In the genomic region with DNA sequence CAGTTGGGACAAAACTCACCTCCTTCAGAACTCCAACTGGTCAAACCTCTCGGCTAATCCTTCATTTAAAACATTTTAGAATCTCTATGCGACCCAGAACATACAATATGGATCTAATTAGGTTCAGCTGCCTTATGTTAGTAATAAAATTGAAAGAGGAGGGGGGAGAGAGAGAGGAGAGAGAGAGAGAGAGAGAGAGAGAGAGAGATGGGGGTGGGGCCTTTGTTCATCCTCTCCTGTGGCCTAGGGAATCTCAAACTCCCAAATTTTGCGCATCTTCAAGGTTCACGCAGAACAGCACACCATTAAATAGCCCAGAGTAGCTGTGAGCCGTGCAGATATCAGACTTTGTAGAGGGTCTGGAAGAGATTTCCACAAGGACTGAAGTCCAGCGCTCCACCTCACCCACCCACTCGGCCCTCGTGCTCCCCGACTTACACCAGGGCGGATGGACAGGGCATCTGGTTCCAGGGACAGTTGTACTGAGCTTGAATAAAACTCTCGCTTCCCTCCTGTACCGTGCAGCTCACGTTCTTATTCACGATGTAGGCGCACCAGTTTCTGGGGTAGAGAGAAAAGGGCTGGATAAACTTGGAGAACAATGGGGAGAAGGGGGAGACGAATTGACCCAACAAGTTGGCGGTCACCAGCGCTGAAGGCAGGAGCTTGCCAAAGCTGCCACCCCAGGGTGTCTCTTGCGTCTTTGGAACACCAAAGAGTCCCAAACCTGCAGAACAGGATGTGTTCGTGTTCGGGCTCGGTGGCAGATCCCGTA, we compare ENCODE assay signal across 8 mouse cellular contexts. TPM values are rescaled to one million over a fixed set of nuclear protein-coding genes. Genes with fewer than 3 reads are reported as not detected.
DNase-seq lines count a peak whose midpoint lies in the region; ATAC-seq lines count a peak whose summit lies in the region.

No protein-coding gene starts in this region.

- peak; percentile 9 for DNase-seq in thymus, postnatal 4 days
- DNase-seq in thymus, postnatal 14 days = no peak
- DNase-seq in midbrain, embryonic 10.5 days (ENCODE audit: low spot score) = peak; percentile 53
- DNase-seq in ovary, adult 18-20 months (ENCODE audit: low spot score) = no peak
- DNase-seq in gastrocnemius, postnatal 25 days = no peak
- no peak for DNase-seq in right cerebral cortex, adult 18-20 months

- peaks cover 22% of the 10 kb centered on the region for H3K27me3 ChIP-seq in embryonic facial prominence, embryonic 13.5 days
- H3K27me3 ChIP-seq in hindbrain, embryonic 13.5 days = peaks cover 39% of the 10 kb centered on the region
- peaks cover 13% of the 10 kb centered on the region; the same call in 1 of the 2 replicates for H3K27me3 ChIP-seq in midbrain, embryonic 10.5 days (ENCODE audit: low read depth, poor library complexity, severe bottlenecking)

- peaks cover 17% of the 10 kb centered on the region for H3K4me1 ChIP-seq in embryonic facial prominence, embryonic 13.5 days
- peaks cover 24% of the 10 kb centered on the region for H3K4me1 ChIP-seq in hindbrain, embryonic 13.5 days (replicated peaks)
- H3K4me1 ChIP-seq in midbrain, embryonic 10.5 days = peaks cover 38% of the 10 kb centered on the region

- peak overlapping the region; percentile 87 for H3K9ac ChIP-seq in embryonic facial prominence, embryonic 13.5 days
- peak overlapping the region; percentile 77 for H3K9ac ChIP-seq in hindbrain, embryonic 13.5 days

- no peak for ATAC-seq in embryonic facial prominence, embryonic 13.5 days (ENCODE audit: insufficient number of reproducible peaks, insufficient read depth, low FRiP score, low TSS enrichment, low read depth)
- ATAC-seq in hindbrain, embryonic 13.5 days (ENCODE audit: low FRiP score) = peak; percentile 44; the same call in 1 of the 2 replicates

- peak overlapping the region; percentile 70 for H3K4me3 ChIP-seq in embryonic facial prominence, embryonic 13.5 days
- peak overlapping the region; percentile 66 for H3K4me3 ChIP-seq in hindbrain, embryonic 13.5 days
- peak overlapping the region; percentile 67 for H3K4me3 ChIP-seq in midbrain, embryonic 10.5 days

- no peaks in the 10 kb centered on the region for H3K9me3 ChIP-seq in embryonic facial prominence, embryonic 13.5 days
- no peaks in the 10 kb centered on the region for H3K9me3 ChIP-seq in hindbrain, embryonic 13.5 days
- H3K9me3 ChIP-seq in midbrain, embryonic 10.5 days (replicated peaks) = no peaks in the 10 kb centered on the region

- WGBS in embryonic facial prominence, embryonic 13.5 days = 2% methylated on average over 23 of the region's 23 CpGs
- WGBS in hindbrain, embryonic 13.5 days = 2% methylated on average over 23 of the region's 23 CpGs
- 5% methylated on average over 23 of the region's 23 CpGs for WGBS in midbrain, embryonic 10.5 days

- peak overlapping the region; percentile 99 for H3K4me2 ChIP-seq in embryonic facial prominence, embryonic 13.5 days
- H3K4me2 ChIP-seq in hindbrain, embryonic 13.5 days = peak overlapping the region; percentile 99

- no peaks in the 10 kb centered on the region for H3K36me3 ChIP-seq in embryonic facial prominence, embryonic 13.5 days
- no peaks in the 10 kb centered on the region for H3K36me3 ChIP-seq in hindbrain, embryonic 13.5 days
- H3K36me3 ChIP-seq in midbrain, embryonic 10.5 days = no peaks in the 10 kb centered on the region

- H3K27ac ChIP-seq in embryonic facial prominence, embryonic 13.5 days = peak overlapping the region; percentile 93
- H3K27ac ChIP-seq in hindbrain, embryonic 13.5 days = no peak overlapping the region
- H3K27ac ChIP-seq in midbrain, embryonic 10.5 days (replicated peaks) = peak overlapping the region; percentile 82

RNA-seq across cellular contexts. Expression of a gene that starts 1.9 kb away (rescaled TPM):
- 21.3 and 21.8 TPM in 2 replicates for polyA plus RNA-seq in embryonic facial prominence, embryonic 13.5 days (2015; fragmentation: Nextera tagmentation; extraction: Ambion mirVana)
- 2.2 and 2.9 TPM in 2 replicates for polyA plus RNA-seq in hindbrain, embryonic 13.5 days (2015; fragmentation: Nextera tagmentation; extraction: Ambion mirVana)
- 19.1 and 22.6 TPM in 2 replicates for polyA plus RNA-seq in midbrain, embryonic 10.5 days (2016; fragmentation: Nextera tagmentation; extraction: Ambion mirVana)
- 10 to 100 TPM in 1 of 2 experiments, 1 to 10 TPM in 1; 9.9 to 13.8 TPM for total RNA-seq in gastrocnemius, postnatal 25 days (2021)

Comparison
In these comparisons a context has a peak if more than half of its experiments do, and no peak if none do; other contexts are left out.
1. DNase-seq: peak in thymus, postnatal 4 days (single experiment) and midbrain, embryonic 10.5 days (single experiment); none in thymus, postnatal 14 days (single experiment), ovary, adult 18-20 months (single experiment), gastrocnemius, postnatal 25 days (single experiment) and right cerebral cortex, adult 18-20 months (single experiment).
2. Peak in every context shown above with its lines, with median percentiles within 50 percentile points of each other: H3K4me3 ChIP-seq.